In genomic region chr11:83298225-83299195, GRCm38 (mm10) we compare ENCODE assay signal across 8 mouse cellular contexts. TPM values are rescaled to one million over a fixed set of nuclear protein-coding genes. Genes with fewer than 3 reads are reported as not detected.
A peak's percentile ranks its signal among the peaks of the same experiment; 100 is the strongest.
DNase-seq lines count a peak whose midpoint lies in the region; ATAC-seq and TF ChIP-seq lines count a peak whose summit lies in the region.

Gene Ap2b1 (plus strand): TSS chr11:83299024.

- intact Hi-C loops in heart, postnatal 25 days (cut with DNase I): loop anchor here (10.0 kb wide), 2 partner anchors 384 to 514 kb away; partner anchors contain the start of genes Lig3 and Unc45b

- H3K4me1 ChIP-seq in forebrain, embryonic 15.5 days: peaks cover 38% of the 10 kb centered on the region
- peaks cover 8% of the 10 kb centered on the region for H3K4me1 ChIP-seq in lung, adult 2 months (ENCODE audit: control insufficient read depth, insufficient read depth, low read length)

- 2% methylated on average over 56 of the region's 56 CpGs for WGBS in forebrain, embryonic 15.5 days
- WGBS in lung, adult 2 months: 3% methylated on average over 56 of the region's 56 CpGs

- H3K36me3 ChIP-seq in forebrain, embryonic 15.5 days: peaks cover 16% of the 10 kb centered on the region

- H3K4me3 ChIP-seq in forebrain, embryonic 15.5 days: peak within 1 kb of the TSS; percentile 74
- peak within 1 kb of the TSS; percentile 80 for H3K4me3 ChIP-seq in lung, adult 2 months (replicated peaks; ENCODE audit: extremely low read depth, low read depth, low read length)

- ATAC-seq in forebrain, embryonic 15.5 days (replicated peaks): peak; percentile 92
- peak; percentile 84 for ATAC-seq in neutrophil, adult 5-6 weeks (ENCODE audit: extremely low read depth, insufficient number of reproducible peaks, low FRiP score, poor library complexity, severe bottlenecking)

- TF ChIP-seq POLR2A in lung, adult 2 months (IDR thresholded peaks at IDR 0.05; ENCODE audit: borderline replicate concordance, extremely low read depth, low read depth, low read length): peak; percentile 95; the same call in 1 of the 2 replicates

- H3K27ac ChIP-seq in forebrain, embryonic 15.5 days (replicated peaks): peak within 1 kb of the TSS; percentile 85

- H3K4me2 ChIP-seq in forebrain, embryonic 15.5 days (replicated peaks): peak within 1 kb of the TSS; percentile 83

- no peaks in the 10 kb centered on the region for H3K9me3 ChIP-seq in forebrain, embryonic 15.5 days

- no peak for TF ChIP-seq CTCF in lung, adult 2 months (IDR thresholded peaks at IDR 0.05; ENCODE audit: insufficient read depth, low read length)

- peak; percentile 94 for DNase-seq in ES-CJ7 (ENCODE audit: low read depth, low spot score)
- DNase-seq in cerebellum, adult 11 months: peak; percentile 90
- DNase-seq in heart, postnatal 25 days (ENCODE audit: low spot score): peak; percentile 91
- peak; percentile 94 to 97 for DNase-seq in layer of hippocampus, adult 18-20 months (ENCODE audit: low spot score in 2 of 2)
- DNase-seq in lung, adult 2 months: peak; percentile 89
- peak; percentile 94 to 96 for DNase-seq in thymus, adult 18-20 months

- peak within 1 kb of the TSS; percentile 79 for H3K9ac ChIP-seq in forebrain, embryonic 15.5 days (replicated peaks)

- no peaks in the 10 kb centered on the region for H3K27me3 ChIP-seq in forebrain, embryonic 15.5 days

RNA-seq across cellular contexts. Expression of gene Ap2b1, which starts in this region (rescaled TPM):
- 106 and 107 TPM in 2 replicates for polyA plus RNA-seq in forebrain, embryonic 15.5 days (2015; fragmentation: Nextera tagmentation; extraction: Ambion mirVana)
- total RNA-seq in heart, postnatal 25 days (2021): 10 to 100 TPM; 41.2 to 48.3 TPM
- total RNA-seq in layer of hippocampus, adult 18-20 months (2021): 100 to 1,000 TPM; 320 to 324 TPM
- 31.4 and 43.9 TPM in 2 replicates for polyA plus RNA-seq in lung, adult 2 months (2012; rRNA removed)
- 71.2 and 77.4 TPM in 2 replicates for total RNA-seq in neutrophil, adult 5-6 weeks (2017)

Comparison
In these comparisons a context has a peak if more than half of its experiments do, and no peak if none do; other contexts are left out.
1. Peak in every context shown above with its lines: DNase-seq, ATAC-seq, H3K4me3 ChIP-seq and H3K27ac ChIP-seq.